Mouse (Mus musculus) v-Abl transformed pro-B cells (cell line): ENCODE measurements around the gene Map3k5.

Source experiments
- in situ Hi-C, 2 experiments: fragments of 400-800 bp; cut with MboI; formaldehyde crosslinking; loops; one replicate each; pipeline ENCODE4 v1.15.1; 2025; ENCODE audit not compliant: unreplicated experiment in 2 of 2

The Map3k5 gene

DNA sequence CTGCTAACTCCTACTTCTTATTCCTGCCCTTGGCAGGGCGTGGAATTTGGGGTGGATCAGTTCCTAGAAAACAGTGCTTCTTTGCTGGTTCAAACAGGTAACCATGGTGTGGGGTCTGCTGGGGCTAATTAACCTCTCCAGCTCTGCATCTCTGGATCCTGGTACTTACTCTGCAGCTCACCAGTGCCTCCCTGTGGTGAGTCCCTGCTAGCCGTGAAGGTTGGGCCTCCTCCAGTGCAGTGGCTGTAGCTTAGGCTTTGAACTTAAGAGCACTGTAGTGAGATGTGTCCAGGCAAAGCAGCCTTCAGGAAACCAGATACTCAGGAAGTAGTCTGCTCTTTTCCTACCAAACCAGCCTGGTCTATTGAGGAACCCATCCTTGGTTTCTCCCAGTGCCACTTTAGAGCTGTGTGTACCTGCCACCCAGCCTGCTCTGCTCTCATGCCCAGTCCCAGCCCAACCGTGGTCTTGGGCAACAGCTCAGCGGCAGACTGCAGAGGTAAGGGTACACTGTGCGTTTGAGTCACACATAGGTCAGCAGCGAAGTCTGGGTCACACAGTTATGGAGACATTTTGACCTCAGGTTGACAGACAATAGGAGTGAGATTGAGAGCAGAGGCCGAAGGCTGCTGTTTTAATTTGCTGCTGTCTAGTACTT, 139.1 kb downstream of the Map3k5 start:
- in situ Hi-C loops: loop anchor here (5.0 to 25.0 kb wide), 4 partner anchors 51 to 561 kb away; partner anchors contain the start of gene Map3k5 (in 2 of the 2)

DNA sequence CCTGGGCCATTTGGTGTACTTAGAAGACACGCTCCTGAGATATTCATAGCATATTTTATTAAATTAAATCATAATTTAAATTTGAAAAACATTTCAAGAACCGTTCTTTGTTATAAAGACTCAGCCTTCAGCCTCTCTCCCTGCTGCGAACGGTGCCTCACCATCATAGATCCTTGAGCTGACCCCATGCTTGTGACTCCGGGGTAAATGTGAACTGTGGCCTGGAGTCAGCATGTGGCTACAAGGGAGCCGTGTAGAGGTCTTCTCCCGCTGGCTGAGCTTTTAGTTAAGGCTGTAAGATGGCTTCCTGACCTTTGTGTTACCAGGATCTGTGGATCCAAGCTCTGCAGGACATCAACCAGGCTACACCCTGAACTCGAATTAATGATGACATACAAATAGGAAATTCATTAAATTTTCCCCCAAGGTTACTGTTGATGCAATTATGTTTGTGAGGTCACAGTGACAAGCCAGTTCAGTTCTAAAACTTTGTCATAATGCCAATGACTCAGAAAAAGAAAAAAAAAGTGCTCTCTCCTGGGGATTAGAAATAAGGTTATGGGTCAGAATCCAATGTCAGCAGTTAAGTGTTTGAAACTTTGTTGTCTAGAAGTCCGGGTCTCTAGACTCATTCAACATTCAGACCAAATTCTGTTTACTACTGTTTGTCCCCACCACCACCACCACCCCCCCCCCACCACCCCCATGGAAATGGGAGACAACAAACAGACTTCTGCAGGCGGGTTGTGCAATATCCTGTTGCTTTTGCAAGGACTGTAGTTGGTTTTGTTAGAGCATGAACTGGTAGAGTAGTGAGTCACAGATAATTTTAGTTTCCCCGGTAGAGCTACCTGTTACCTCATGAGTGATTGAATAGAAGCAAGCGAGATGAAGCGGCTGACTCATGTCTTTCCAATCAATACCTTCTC, 142.5 kb downstream of the Map3k5 start:
- in situ Hi-C loops: loop anchor here in 1 of 2 experiments (10.0 kb wide), 1 partner anchor 48 kb away; no protein-coding TSS in a partner anchor

DNA sequence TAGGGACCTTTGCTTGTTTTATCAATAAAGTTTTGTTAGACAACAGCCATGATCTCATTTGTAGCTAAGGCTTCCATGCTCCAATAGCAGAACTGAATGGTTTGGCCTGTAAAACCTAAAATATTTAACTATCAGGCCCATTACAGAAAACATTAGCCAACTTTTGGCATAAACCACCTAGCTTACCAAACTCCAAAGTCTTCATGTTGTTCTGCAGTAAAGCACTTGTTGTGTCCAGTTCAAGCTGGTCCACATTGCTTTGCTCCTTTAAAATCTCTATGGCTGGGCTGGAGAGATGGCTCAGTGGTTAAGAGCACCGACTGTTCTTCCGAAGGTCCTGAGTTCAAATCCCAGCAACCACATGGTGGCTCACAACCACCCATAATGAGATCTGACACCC, 144.1 kb downstream of the Map3k5 start:
- in situ Hi-C loops: loop anchor here in 1 of 2 experiments (10.0 kb wide), 1 partner anchor 46 kb away; no protein-coding TSS in a partner anchor

DNA sequence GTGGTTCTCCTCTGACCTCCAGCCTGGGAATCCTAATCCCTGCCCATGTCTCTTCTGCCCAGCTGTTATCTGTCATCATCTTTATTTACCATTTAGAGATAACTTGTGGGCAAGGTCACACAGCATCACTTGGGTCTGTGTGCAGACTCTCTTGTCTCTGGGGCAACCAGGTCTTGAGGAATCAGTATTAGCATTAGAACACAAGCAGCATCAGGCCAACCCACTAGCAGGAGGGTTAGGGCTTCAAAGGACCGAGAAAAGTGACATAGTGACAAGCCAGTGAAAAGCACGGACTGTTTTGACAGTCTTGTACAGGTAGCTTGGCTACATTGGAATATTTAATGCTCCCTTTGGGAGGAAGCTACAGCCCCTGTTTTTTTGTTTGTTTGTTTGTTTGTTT, 153.6 kb downstream of the Map3k5 start:
- in situ Hi-C loops: no loop called here

DNA sequence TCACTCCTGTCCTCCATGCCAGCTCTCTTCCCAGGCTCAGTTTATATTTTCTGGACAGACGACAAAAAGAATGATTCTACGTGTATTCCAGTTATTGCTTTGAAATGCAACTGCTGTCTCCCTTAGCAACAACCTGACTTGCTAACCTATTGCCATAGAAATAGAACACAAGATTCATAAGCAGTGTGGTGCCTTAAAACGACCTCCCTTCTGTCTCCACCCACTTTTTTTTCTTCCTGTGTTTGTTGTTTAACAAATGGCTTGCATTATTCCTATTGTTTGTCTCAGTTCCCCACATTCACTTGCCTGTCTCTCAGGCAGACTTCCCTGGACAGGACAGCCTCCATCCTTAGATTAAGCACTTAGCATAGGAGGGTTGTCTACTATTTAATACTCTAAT, 154.8 kb downstream of the Map3k5 start:
- in situ Hi-C loops: no loop called here

DNA sequence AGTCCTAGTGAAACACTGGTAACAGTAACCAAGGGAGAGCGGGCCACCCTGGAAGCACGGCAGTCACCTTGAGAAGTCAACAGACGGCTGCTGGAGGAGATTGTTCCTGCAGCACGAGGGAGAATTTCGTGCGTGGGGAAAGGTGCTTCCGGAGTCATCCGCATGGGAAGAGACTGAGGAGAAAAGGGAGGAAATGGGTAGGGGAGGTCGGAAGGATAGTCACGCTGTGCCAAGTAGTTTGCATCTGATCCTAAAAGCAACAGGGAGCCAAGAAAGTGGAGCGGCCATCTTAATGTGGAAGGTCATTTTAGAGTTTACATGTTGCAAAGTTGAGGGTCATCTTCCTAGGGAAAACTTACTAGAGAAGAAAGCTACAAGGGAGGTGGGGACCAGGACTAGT, 155.9 kb downstream of the Map3k5 start:
- in situ Hi-C loops: no loop called here

DNA sequence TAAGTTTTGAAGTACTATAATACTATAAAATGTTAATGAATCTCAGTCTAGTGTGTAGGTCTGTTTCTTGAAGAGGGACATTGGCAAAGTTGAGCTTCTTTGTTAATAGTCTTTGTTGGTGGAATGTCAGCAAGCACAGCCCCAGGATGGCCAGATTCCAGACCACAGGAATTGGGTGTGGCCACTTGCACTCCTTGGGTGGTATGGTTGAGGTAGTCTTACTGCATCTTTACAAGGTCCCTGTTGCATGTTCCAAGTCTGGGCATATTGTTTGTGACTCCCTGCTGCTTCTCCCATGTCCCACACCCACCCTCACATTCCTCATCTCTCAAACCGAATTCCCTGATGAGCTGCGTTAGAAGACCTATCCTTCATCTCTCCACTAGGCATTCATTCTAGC, 157.1 kb downstream of the Map3k5 start:
- in situ Hi-C loops: no loop called here

DNA sequence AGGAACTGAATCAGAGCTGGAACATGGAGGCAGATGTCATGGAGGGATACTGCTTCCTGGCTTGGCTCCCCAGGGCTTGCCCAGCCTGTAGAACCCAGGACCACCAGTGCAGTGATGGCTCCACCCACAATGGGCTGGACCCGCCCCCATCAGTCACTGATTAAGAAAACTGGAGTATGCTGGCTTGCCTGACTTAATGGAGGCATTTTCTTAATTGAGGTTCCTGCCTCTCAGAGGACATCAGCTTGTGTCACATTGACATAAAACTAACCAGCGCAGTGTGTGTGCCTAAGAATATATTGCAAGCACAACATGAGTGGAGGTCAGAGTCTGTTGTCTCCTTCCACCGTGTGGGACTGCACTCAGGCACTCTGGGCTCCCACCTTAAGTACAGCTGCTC, 158.1 kb downstream of the Map3k5 start:
- in situ Hi-C loops: no loop called here

DNA sequence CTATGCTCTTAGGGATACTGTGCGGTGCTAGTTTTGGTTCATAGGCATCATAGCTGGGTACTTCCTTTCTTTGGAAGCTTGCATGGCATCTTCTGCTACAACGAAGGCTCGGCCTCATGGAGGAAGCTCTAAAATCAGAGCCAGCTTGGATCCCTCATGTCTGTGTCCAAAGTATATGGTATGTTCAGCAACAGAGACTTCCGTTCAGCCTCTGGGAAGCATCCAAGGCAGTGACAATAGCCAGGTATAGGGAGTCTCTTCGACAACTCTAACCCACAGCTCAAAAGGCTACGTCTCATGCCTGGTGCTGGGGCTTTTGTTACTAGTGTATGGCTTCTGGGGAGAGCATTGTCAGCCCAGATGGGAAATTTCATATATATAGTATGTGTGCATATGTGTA, 167.2 kb downstream of the Map3k5 start:
- in situ Hi-C loops: no loop called here

DNA sequence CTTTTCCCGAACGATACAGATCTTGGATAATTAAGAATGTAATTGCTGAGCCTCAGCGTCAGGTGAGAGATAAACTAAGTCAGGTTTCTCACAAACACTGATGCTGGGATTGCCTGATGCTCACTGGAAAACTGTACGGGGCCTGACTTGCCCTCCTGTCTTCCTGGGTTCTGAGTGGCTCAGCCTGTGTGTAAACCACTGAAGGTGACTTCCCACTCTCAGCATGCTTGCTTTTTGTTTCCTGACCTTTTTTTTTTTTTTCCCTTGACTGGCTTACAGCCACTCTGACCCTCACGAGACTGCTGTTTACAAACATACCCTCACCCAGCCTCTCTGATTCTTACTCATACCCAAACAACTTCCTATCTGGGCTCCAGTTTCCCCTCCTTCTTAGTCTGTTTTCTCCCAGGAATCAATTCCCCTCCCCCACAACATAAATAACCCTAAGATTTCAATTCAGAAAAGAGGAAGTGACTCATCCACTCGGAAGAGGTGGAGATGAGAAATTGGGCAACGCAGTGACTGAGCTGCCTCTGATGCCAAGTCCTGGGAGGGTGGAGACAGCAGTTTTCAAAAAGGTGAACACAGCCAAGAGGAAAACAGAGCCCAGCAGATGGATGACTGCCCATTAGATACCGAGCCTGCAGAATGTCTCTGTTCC, 170.1 kb downstream of the Map3k5 start:
- in situ Hi-C loops: no loop called here

DNA sequence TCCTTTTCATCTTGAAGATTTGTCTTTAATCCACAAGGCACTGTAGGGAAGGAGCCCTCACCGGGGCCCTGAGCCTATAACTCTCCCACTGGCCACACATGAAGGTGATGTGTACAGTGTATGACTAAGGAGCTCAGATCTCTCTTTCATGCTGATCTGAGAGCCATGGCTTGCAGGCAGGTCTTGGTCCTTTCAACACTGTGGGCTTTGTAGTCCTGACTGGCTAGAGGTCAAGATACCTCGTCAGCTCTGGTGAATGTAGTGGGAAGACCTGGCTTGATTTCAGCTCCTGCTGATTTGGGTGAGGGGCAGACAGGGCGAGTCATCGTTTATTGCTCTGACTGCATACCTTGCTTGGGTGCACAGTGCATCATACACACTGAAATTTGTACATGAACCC, 171.3 kb downstream of the Map3k5 start:
- in situ Hi-C loops: no loop called here

DNA sequence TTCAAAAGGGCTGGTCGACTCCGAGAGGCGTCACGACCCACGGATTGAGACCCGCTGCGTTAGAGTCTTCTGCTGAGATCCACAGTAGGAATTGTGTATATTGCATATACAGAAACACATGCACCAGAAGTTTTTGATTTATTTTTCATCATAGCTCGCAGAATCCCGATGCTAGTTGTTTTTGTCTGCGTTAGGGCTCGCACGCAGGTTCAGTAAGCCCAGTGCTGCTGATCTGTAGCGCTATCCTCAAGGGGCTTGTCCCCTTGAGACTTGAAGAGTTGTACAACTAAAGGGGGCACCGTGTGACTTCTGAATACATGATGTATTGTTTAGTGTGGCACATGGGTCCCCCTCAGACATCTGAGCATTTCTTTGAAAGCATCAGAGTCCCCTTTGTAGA, 172.8 kb downstream of the Map3k5 start:
- in situ Hi-C loops: no loop called here

DNA sequence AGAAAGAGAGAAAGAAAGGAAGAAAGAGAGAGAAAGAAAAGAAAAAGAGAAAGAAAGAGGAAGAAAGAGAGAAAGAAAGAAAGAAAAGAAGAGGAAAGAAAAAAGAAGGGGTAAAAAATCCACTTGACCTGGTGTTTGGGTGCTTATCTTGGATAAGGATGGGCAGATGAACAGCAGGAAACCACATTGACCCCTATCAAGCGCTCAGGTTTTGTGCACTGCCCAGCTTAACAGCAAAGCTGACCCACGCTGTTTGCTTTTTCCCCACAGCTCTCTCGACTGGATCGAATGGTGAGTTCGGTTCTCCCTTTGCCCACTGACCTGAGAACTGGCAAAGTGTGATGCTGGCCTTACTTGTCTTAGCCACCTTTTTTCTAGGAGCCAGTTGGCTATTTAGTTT, 177.2 kb downstream of the Map3k5 start:
- in situ Hi-C loops: no loop called here

DNA sequence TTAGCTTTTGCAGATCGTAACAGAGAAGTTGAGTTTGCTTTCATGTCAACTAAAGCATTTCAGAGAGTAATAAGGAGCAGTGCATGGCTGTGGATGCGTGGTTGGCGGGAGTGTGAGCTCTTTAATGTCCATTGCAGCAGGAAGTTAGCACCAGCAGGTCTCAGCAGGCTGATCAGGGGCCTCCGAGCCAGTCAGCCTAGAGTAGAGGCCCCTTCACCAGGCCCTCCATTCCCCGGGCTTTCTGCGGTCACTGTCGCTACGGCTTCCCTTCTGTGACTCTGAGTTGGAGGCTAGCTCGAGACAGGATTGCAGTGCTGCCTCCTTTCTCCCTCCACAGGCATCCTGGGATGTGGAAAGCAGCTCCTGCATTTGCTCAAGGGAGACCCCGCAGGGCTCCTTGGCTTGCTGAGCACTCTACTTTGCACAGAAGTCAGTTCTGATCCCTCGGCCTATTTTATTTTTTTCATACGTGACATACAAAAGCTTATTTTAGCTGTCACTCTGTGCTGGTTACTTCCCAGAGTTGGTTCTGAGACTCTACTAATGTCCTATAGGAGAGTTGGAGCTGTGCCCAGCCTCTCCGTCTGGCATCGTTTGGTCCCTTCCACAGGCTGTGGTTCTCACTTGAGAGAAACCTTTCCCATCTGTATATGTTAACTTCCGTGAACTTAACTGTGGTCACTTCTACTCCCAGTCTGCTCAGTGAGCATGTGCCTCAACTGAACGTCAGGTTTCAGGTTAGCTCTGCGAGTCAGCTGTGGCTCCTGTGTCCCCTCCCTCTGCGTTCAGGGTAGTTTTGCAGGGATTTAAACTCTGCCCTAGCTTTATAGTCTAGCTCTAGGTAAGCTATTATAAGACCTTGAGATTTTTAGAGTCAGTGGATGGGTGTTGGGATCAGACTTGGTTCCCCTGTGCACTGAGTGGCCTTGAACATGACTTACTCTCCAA, 178.0 kb downstream of the Map3k5 start:
- in situ Hi-C loops: no loop called here

DNA sequence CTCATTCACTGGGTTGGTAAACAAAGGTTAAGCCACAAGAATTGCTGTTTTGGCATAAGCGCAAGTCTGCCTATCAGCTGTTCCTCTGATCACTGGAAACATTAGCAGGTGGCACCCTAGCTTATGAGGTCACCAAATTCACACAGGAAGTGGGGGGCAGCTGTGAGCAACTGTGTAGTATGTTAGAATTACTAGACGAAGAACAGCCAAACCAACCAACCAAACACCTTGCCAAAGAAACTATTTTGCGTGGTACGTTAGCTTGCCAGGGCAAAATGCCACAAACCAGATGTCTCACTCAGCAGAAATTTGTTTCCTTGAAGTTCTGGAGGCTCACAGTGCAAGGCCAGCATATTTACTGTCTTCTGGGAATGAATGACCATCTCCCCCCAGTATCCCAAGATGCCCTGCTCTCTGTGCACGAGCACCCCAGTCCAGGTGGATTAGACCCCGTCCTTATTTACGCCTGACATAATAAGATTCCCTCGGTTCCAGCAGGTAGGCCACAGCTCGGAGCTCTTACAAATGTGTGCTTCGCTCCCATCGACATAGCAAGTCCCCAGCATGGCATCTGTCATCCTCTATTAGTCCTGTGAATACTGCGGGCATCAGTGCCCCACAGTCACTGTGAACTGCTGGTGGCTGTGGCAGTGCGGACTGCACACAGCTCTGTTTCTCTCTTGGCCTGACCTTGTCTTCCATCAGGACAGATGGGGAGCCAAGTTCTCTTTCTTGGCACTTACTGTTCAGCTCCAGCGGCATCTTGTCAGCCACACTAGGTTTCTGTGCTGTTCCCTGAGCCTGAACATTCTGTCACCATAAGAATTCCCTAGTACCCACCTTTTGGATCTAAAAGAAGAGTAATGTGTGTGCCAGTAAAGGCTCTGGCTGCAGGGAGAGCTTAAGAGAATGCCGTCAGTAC, 185.5 kb downstream of the Map3k5 start:
- in situ Hi-C loops: loop anchor here in 1 of 2 experiments (10.0 kb wide), 2 partner anchors 45 to 875 kb away; no protein-coding TSS in a partner anchor

DNA sequence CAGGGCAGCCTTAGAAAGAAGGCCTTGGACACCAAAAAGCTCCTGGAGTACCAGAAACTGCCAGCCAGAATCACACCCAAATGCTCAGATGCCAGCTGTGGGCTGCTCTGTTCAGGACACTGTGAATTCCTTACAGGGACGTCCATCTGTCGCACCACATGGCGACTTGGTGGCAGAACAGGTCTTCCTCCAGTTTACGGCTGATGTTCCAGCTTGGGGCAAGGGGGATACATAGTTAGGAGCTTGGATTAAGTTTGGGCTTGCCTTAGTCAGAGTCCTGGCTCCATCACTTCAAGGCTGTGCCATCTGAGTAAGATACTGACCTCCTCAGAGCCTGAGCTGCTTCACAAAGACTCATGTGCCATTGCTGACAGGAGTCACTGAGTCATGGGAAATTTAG, 187.7 kb downstream of the Map3k5 start:
- in situ Hi-C loops: loop anchor here in 1 of 2 experiments (10.0 kb wide), 2 partner anchors 47 to 877 kb away; no protein-coding TSS in a partner anchor

DNA sequence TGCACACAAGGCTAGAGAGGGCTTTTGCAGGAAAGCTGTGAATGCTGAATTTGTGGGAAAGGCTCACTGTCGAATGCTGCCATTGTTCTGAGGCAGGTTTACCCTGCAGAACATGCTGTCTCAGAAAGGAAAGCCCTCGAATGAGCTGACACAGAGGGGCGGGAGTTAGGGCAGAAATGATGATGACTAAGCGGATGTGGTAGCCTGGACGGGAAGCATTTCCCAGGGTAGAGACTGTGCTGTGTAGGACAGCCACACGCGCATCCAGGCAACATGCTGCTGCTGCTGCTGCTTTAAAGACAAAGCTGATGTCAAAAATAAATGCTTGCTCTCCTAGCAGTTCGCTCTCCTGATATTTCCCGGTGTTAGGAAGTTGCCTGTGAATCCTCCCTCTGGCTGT, 189.1 kb downstream of the Map3k5 start:
- in situ Hi-C loops: loop anchor here in 1 of 2 experiments (10.0 kb wide), 2 partner anchors 49 to 879 kb away; no protein-coding TSS in a partner anchor

DNA sequence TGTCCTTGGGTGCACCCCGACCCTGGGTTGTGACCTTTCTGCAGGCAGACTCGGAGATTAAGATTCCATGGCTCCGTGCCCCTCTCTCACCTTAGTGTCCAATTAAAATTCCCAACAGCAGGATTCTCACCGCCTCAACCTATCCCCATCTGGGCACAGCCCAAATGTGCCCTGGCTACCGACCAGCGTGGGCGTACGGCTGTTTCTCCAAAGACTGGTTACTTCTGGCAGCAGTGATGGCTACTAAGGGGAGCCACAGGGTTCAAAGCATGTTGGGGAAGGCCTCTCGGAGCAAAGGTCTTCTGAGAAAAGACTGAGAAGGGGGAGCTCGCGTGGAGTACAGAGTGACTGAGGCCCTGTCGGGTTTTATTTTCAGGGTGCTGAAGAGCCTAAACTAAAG, 190.3 kb downstream of the Map3k5 start:
- in situ Hi-C loops: loop anchor here in 1 of 2 experiments (10.0 kb wide), 2 partner anchors 50 to 880 kb away; no protein-coding TSS in a partner anchor

DNA sequence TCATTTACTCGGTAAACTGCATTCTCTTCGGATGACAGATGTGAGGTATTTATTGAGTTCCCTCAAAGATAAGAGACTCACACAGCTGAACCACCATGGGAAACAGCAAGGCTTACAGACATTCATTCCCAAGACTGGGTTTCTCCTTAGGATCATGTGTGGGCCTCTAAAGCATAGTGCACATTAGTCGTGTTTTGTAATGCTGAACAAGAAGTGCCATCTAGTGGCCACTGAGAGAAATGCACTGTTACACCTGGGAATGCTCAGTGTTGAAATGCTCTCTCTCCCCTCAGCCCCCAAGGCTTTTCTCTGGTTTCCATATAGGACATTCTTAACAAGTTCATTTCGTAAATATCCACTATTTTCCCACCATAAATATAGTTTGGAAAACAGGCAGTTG, 191.0 kb downstream of the Map3k5 start:
- in situ Hi-C loops: loop anchor here (5.0 to 25.0 kb wide), 7 partner anchors 50 to 888 kb away; partner anchors contain the start of genes Il20ra (in 1 of the 2) and Pex7 (in 1 of the 2)
